Mouse (Mus musculus): ENCODE measurements around the gene Olfr91. TPM values are rescaled to one million over a fixed set of nuclear protein-coding genes. Genes with fewer than 3 reads are reported as not detected.

The Olfr91 gene
- total RNA-seq, 1 experiment from 2014 or later, result not detected

DNA sequence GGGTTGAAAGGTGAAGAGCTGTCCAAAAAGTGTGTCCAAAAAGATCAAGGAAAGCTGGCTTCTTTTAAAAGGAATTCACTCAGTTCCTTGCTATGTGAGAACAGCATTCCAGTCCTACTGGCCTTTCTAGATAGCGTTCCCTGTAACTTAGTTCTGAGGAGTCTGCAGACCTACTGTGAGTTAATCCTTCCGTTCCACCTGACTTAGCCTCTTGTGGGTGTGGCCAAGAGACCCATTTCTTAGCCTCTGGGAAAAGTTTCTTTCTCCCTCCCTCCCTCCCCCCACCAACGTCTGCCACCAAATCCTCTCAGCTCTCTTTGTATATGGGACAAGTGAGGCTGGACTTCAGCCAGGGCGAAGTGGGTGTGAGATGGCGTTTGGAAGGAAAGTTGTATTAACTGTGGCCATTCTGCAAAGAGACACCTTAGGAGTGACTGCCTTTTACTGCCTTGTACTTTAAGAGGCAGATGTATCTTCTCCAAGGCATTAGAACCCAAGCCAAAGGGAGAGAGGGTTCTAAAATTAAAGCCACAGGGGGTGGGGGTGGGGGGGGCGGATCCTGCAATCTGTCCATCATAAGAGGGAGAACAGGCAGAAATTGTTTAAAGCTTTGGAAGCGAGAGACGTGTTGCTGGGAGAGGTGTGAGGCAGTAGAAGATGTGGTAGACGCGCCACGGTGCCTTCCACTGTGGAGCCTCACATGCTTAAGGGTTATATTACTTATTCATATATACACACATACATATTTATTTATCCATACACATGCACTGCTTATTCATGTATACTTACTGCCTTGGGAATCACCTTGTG, 34.2 kb downstream of the Olfr91 start:
- ATAC-seq (ENCODE audit: extremely low read depth, insufficient number of reproducible peaks, low FRiP score, poor library complexity, severe bottlenecking), result no peak

DNA sequence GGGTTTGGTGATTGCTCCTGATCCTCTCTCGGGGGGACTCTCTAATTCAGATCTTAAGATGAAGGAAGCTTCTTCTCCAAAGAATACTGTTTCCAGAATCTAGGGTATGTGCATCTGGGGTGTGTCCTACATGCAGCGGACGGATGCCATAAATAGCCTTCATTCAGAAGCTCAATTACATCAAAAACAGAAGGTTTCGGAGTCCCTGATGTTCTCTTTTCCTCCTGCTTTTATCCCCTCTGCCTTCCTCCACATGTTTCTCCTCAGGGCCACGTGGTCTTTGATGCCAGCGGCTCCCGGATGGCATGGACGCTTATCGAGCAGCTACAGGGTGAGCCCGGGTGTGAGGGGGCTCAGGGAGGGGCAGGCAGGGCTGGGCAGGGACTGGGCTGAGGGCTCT, 35.0 kb downstream of the Olfr91 start:
- ATAC-seq (ENCODE audit: extremely low read depth, insufficient number of reproducible peaks, low FRiP score, poor library complexity, severe bottlenecking), result no peak

DNA sequence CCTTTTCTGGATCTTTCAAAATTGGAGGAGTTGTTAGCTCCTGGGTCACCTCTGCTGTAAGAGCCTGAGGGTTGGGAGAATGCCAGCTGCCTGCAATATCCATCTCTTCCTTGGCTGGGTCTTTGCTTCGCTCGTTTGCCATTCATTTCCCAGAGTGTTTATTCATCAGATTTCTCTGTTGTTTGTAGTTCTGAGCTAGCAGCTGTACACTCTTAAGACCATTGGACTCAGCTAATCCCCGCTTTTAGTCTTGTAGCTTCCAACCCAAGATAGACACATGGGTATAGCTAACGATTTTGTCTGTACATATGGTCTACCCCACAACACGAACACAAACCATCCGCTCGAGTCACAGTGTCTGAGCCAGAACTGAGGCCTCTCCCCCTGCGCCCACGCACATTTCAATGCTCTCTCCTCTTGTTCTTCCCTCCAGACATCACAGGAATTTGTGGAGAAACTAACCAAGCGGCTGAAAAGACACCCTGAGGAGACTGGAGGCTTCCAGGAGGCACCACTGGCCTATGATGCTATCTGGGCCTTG, 35.9 kb downstream of the Olfr91 start:
- no peak for ATAC-seq (ENCODE audit: extremely low read depth, insufficient number of reproducible peaks, low FRiP score, poor library complexity, severe bottlenecking)

DNA sequence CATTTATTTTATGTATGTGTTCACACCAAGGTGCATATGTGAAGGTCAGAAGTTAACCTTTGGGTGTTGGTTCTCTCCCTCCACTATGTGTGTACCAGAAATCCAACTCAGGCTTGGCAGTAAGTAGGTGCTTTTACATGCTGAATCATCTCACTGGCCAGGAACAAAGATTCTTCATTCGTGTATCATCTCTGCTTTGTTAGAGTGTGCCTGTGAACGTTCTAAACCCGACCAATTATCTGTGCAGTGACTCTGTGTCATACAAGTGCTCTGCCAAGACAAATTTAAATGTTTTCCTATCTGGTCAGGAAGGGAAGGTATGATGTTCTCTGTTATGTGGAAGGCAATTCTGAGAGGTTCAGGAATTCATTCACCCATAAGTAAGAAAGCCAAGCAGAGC, 36.6 kb downstream of the Olfr91 start:
- ATAC-seq (ENCODE audit: extremely low read depth, insufficient number of reproducible peaks, low FRiP score, poor library complexity, severe bottlenecking), result no peak

DNA sequence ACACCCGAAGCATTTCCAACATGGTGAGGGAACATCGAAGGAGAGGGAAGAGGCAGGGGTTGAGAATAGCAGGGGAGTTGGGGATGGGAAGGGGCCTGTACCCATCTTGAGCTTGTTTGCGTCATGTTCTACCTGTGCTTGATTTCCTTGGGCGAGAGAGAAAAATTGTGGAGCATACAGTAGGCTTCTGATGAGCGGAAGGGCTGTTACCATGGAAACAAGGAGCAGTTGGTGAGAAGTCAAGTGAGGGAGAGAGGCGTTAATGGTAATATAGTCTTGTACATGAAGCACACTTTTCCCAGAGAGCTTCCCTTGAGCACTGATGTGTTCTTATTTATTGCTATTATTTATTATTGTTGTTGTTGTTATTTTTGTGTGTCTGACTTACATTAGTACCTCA, 41.1 kb downstream of the Olfr91 start:
- no peak for ATAC-seq (ENCODE audit: extremely low read depth, insufficient number of reproducible peaks, low FRiP score, poor library complexity, severe bottlenecking)

DNA sequence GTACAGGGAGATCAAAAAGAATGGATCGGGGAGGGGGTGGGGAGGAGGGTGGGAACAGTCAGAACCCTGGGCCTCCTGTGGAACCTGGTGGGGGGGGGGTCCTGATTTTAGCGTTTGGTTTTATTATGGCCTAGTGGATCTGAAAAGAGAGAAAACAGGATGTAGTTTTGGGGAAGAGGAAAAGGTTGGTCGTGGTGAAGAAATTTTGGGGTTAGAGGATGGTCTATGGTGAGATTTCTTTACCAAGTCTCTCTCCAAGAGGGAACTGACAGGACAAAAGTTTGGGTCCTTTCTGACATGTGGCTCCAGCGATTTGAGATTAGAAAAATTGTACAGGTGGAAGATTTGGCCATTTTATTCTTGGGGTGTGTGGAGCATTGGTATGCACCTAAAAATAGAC, 46.3 kb downstream of the Olfr91 start:
- no peak for ATAC-seq (ENCODE audit: extremely low read depth, insufficient number of reproducible peaks, low FRiP score, poor library complexity, severe bottlenecking)

DNA sequence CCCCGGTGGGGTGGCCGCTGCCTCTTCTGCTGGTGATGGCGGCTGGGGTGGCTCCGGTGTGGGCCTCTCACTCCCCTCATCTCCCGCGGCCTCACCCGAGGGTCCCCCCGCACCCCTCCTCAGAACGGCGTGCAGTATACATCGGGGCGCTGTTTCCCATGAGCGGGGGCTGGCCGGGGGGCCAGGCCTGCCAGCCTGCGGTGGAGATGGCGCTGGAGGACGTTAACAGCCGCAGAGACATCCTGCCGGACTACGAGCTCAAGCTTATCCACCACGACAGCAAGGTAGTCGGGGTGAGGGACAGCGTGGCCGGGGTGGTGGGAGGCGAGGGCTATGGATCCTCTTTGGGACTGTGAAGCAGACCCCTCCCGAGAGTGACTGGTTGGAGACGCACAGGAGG, 47.2 kb downstream of the Olfr91 start:
- ATAC-seq (ENCODE audit: extremely low read depth, insufficient number of reproducible peaks, low FRiP score, poor library complexity, severe bottlenecking), result no peak

DNA sequence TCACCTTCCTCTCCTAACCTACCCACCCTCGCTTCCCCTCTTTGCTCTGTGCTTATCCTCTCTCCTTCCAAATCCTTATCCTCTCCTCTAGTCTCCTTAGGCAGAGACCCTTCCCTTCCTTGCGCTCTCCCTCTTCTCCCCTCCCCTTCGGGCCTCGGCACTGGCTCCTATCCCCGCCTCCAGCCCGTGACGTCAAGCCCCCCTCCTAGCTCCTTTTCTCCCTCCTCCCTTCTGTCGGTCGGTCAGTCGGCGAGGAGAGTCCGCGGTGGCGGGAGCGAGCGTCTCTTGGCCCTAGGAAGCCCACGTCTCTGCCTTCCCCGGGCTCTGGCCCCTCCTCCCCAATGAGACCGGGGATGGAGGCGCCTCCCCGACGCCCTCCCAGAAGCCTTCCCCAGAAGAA, 47.7 kb downstream of the Olfr91 start:
- ATAC-seq (ENCODE audit: extremely low read depth, insufficient number of reproducible peaks, low FRiP score, poor library complexity, severe bottlenecking), result peak; percentile 27

DNA sequence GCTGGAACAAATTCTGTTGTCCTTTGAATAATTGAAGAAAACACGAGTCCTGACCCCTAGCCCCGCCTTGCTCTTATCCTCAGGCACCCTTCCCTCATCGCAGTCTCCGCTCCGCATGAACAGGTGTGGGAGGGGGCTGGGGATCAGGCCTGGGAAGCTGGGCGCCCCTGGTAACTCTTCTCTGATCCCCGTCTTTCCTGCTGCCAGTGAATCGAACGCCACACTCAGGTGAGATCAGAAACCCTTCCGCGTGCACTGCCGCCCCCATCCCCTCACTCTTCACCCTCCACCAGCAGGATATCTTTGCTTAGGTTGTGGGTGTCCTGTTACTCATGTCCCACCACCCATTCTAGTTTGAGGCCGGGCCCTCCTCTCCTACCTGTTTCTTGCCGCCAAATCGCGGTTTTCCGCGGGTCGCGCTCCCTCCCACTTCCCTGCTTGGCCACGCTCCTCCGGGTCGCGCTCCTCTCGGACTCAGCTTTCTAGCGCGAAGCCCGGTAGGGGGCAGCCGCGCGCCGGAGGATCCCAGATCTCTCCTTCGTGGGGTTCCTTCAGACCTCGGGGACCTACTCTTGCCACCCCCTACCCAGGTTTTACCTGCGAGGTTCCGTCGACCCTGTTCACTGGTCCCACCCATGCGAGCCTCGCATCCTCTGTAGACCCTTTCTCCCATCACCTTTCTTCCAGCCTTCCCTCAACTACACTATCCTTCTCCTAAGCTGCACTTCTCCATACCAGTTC, 48.3 kb downstream of the Olfr91 start:
- ATAC-seq (ENCODE audit: extremely low read depth, insufficient number of reproducible peaks, low FRiP score, poor library complexity, severe bottlenecking), result 0 out of 2 replicates have a peak, but pooled peaks have one; percentile 14

DNA sequence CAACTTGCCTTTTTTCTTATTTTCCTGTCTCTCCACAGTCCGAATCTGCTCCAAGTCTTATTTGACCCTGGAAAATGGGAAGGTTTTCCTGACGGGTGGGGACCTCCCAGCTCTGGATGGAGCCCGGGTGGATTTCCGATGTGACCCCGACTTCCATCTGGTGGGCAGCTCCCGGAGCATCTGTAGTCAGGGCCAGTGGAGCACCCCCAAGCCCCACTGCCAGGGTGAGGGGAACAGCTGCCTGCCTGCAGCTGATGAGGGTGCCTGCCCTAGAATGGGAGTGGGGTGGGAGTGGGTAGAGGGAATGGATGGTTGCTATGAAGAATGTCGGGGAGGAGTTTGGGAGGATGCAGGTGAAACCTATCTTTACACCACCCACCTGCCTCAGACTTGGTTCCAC, 49.7 kb downstream of the Olfr91 start:
- no peak for ATAC-seq (ENCODE audit: extremely low read depth, insufficient number of reproducible peaks, low FRiP score, poor library complexity, severe bottlenecking)

DNA sequence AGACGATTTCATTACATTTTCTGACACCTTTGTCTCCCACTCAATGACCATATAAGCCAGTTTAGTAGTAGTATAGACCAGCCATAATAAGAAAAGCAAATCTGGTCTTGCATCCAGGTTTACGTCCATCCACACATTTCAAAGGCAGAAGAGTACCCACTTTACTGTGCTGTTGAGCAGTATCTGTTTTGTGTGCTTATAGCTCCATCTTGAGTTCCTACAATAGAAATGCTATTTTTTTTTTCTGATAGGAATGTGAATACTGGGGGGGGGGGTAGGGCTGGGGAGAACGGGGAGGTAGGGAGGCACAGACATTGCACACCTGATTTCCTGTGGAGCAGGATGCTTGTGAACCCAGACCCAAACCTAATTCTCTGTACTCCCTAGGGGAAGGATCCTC, 50.1 kb downstream of the Olfr91 start:
- ATAC-seq (ENCODE audit: extremely low read depth, insufficient number of reproducible peaks, low FRiP score, poor library complexity, severe bottlenecking), result no peak

DNA sequence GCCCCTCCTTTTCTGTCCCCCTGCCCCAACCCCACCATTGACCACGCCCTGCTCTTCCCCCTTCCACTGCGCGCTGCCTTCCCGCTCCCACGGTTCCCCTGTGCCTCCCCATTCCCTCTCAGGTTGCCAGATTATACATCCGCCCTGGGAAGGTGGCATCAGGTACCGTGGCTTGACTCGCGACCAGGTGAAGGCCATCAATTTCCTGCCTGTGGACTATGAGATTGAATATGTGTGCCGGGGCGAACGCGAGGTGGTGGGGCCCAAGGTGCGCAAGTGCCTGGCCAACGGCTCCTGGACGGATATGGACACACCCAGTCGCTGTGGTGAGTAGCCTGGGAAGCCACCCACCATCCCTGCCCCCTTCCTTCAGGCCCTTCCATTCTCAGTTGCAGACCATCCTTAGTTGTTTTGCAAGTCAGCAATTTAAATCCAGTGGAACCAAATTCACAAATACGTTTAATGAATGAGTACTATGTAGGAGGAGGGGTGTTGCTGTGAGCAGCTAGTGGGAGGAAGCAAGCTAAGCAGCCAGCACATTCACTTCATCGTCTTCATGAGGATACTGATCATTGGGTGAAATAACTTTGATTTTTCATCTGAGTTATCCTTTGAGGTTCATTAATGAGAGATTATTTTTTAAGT, 50.6 kb downstream of the Olfr91 start:
- no peak for ATAC-seq (ENCODE audit: extremely low read depth, insufficient number of reproducible peaks, low FRiP score, poor library complexity, severe bottlenecking)

DNA sequence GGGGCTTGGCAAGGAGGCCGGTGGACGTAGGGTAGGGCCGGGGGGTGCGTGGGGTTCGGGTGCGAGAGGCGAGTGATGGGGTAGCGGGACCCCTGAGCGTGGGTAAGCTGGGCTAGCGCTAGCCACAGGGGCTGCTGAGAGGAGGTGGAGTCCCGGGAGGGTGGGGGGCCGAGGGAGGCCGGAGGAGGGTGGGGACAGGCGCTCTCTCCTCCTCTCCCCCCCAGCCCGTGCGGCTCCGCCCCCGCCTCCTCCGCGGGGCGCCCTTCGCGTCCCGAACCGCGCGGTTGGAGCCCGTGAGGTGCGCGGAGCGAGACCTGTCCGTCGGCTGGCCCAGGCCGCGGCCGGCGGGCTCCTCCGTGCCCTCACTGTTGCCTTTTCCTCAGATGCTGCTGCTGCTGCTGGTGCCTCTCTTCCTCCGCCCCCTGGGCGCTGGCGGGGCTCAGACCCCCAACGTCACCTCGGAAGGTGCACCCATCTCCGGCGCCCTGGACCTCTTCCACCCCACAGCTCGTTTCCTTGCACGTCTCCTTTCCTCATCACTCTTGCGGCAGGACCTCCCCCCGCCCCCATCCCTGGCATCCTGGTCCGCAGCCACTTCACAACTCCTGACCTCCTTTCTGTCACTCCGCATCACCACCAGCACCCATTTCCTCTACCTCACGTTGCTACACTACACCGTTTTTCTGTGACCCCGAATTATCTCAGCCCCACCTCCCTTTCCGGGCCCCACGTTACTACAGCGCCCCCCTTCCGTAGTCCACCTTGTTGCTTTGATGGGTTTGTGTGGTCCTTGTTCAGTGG, 51.6 kb downstream of the Olfr91 start:
- ATAC-seq (ENCODE audit: extremely low read depth, insufficient number of reproducible peaks, low FRiP score, poor library complexity, severe bottlenecking), result peak; percentile 20; the same call in 1 of the 2 replicates

DNA sequence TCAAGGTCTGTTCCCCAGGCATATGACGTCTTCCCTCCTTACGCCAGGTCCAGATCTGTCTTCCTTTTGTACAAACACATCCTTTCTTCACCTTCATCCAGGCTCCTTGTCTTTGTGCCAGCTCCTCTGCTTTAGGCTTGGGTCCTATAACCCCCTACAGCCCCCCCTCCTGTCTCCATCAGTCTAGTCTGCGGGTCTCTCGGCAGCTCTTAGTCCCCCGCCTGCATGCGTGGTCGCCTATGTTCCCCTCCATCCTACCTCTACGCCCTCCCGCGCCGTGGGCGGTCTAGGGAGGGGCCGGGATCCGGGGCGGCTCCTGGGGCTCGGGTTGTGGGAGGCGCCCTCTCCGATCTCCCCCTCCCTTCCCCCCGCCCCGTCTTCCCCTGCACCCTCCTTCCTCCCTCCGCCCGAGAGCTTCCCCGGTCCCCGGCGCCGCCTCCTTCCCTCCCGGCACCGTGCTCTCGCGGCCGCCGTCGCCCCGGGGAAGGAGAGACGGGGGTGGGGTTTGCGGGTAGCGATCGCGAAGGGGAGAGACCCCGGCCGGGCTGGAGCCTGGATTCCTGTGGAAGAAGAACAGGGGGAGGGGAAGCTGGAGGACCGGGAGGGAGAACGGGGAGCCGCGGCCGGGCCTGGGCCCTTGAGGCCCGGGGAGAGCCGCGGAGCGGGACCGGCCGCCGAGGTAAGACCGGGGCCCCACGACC, 52.3 kb downstream of the Olfr91 start, which contains the start of gene Gabbr1:
TSS of gene Gabbr1 (plus strand) at position 356 of the 701 bp plus-strand sequence.
- ATAC-seq (ENCODE audit: extremely low read depth, insufficient number of reproducible peaks, low FRiP score, poor library complexity, severe bottlenecking), result peak; percentile 63

DNA sequence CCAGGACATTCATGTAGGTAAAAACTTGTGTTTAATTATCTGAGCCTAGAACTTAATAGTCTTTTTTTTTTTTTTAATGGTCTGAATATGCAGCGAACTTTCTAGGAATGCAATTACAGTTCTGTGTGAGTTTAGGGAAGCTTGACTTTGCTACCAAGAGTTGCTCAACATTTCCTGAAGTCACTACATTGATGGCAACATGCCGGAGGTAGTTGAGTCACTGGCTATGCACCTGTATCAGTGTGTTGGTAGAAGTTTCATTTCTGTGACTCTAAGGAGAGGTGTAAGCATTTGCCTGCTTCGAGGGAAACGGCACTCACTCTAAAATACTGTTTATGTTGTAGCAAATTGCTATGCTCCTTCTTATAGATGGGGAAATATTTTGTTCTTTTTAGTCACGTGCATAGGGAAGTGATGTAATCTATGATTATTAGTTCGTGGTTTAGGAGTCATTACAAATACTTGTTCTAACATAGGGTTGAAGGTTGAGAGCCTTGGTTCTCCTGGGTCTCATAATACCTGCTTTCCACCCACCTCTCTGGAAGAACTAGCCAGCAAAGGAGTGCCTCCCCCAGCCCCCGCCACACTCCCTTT, 53.3 kb downstream of the Olfr91 start:
- ATAC-seq (ENCODE audit: extremely low read depth, insufficient number of reproducible peaks, low FRiP score, poor library complexity, severe bottlenecking), result peak; percentile 52
